Mouse (Mus musculus) c-Kit-positive CD71-positive TER-119-negative erythroid progenitor cells, embryonic 14.5 days (primary cell): ENCODE results near the gene Ints12.

ENCODE experiments used
- DNase-seq: peaks from one replicate; pipeline ENCODE4 v3.0.0-alpha.2; 2013; ENCODE audit warnings: low read depth

Gene Ints12

GRCm38 (mm10) chr3:133091664-133092273, at the start of gene Ints12, which contains the start of gene Gstcd:
Gene Ints12, plus strand, starts transcription at chr3:133091840.
Gene Gstcd, minus strand, starts transcription at chr3:133092033.
- peak; percentile 89 for DNase-seq

- DNase-seq, result no peak
These were observed 39.6 kb upstream of the Ints12 start for GRCm38 (mm10) chr3:133052068-133052467.

- no peak for DNase-seq
These were observed 16.1 kb upstream of the Ints12 start for GRCm38 (mm10) chr3:133075560-133075959.

- DNase-seq, result no peak
These were observed 8.9 kb upstream of the Ints12 start for GRCm38 (mm10) chr3:133082736-133083135.

GRCm38 (mm10) chr3:133085858-133086257, 5.8 kb upstream of the Ints12 start:
- peak; percentile 65 for DNase-seq

- peak; percentile 28 for DNase-seq
These were observed 1.2 kb upstream of the Ints12 start for GRCm38 (mm10) chr3:133090247-133091120.

- peak; percentile 43 for DNase-seq
These were observed 448 bp upstream of the Ints12 start for GRCm38 (mm10) chr3:133091121-133091663.

GRCm38 (mm10) chr3:133092274-133092853, 724 bp downstream of the Ints12 start:
- DNase-seq, result peak; percentile 25

GRCm38 (mm10) chr3:133092936-133093335, 1.3 kb downstream of the Ints12 start:
- no peak for DNase-seq

- no peak for DNase-seq
These were observed 2.7 kb downstream of the Ints12 start for GRCm38 (mm10) chr3:133094305-133094704.

- DNase-seq, result peak; percentile 13
These were observed 6.3 kb downstream of the Ints12 start for GRCm38 (mm10) chr3:133097936-133098335.

- peak; percentile 34 for DNase-seq
These were observed 6.7 kb downstream of the Ints12 start for GRCm38 (mm10) chr3:133098336-133098735.

GRCm38 (mm10) chr3:133098909-133099308, 7.3 kb downstream of the Ints12 start:
- DNase-seq, result no peak

GRCm38 (mm10) chr3:133103768-133104167, 12.1 kb downstream of the Ints12 start:
- no peak for DNase-seq

- DNase-seq, result no peak
These were observed 12.8 kb downstream of the Ints12 start for GRCm38 (mm10) chr3:133104436-133104835.

- DNase-seq, result no peak
These were observed 17.1 kb downstream of the Ints12 start for GRCm38 (mm10) chr3:133108731-133109130.

- no peak for DNase-seq
These were observed 18.2 kb downstream of the Ints12 start for GRCm38 (mm10) chr3:133109844-133110243.

GRCm38 (mm10) chr3:133111741-133112140, 20.1 kb downstream of the Ints12 start:
- no peak for DNase-seq

- no peak for DNase-seq
These were observed 21.6 kb downstream of the Ints12 start for GRCm38 (mm10) chr3:133113281-133113680.

GRCm38 (mm10) chr3:133131372-133131771, 39.7 kb downstream of the Ints12 start:
- DNase-seq, result no peak

- no peak for DNase-seq
These were observed 41.0 kb downstream of the Ints12 start for GRCm38 (mm10) chr3:133132611-133133010.

GRCm38 (mm10) chr3:133141877-133142276, 50.2 kb downstream of the Ints12 start:
- no peak for DNase-seq
